Mouse (Mus musculus) gastrocnemius, postnatal 4 days (tissue): ENCODE results near the gene Pllp. TPM values are rescaled to one million over a fixed set of nuclear protein-coding genes. Genes with fewer than 3 reads are reported as not detected.

ENCODE experiments used
- DNase-seq, 2 experiments: peaks; one replicate each; pipeline ENCODE4 v3.0.0; 2021 to 2022; ENCODE audit warnings: low spot score in 2 of 2, mixed read lengths in 2 of 2
- total RNA-seq, 2 experiments: library from RNA; stranded (reverse); gene quantifications; 2 replicates each; pipeline ENCODE4 v1.2.3; 2021

The Pllp gene
- total RNA-seq, 2 experiments from 2014 or later, result 7.1 TPM

- peak; percentile 88 to 94 for DNase-seq
These were observed 8.0 kb upstream of the Pllp start for GRCm38 (mm10) chr8:94703972-94704668.

GRCm38 (mm10) chr8:94702844-94703813, 7.1 kb upstream of the Pllp start:
- peak in 1 of 2 experiments; percentile 78 for DNase-seq

- no peak for DNase-seq
These were observed 6.1 kb upstream of the Pllp start for GRCm38 (mm10) chr8:94702156-94702555.

- DNase-seq, result no peak
These were observed 4.4 kb upstream of the Pllp start for GRCm38 (mm10) chr8:94700421-94700935.

- DNase-seq, result no peak
These were observed 3.3 kb upstream of the Pllp start for GRCm38 (mm10) chr8:94699366-94699765.

- no peak for DNase-seq
These were observed 1.9 kb upstream of the Pllp start for GRCm38 (mm10) chr8:94697956-94698355.

GRCm38 (mm10) chr8:94696566-94696965, 488 bp upstream of the Pllp start:
- no peak for DNase-seq

- no peak for DNase-seq
These were observed 611 bp downstream of the Pllp start for GRCm38 (mm10) chr8:94695341-94695993.

GRCm38 (mm10) chr8:94694701-94695100, 1.4 kb downstream of the Pllp start:
- DNase-seq, result no peak

- no peak for DNase-seq
These were observed 10.1 kb downstream of the Pllp start for GRCm38 (mm10) chr8:94685953-94686352.

GRCm38 (mm10) chr8:94684287-94684686, 11.8 kb downstream of the Pllp start:
- DNase-seq, result no peak

- DNase-seq, result no peak
These were observed 13.2 kb downstream of the Pllp start for GRCm38 (mm10) chr8:94682732-94683524.

- DNase-seq, result no peak
These were observed 15.7 kb downstream of the Pllp start for GRCm38 (mm10) chr8:94680414-94680813.

GRCm38 (mm10) chr8:94678582-94678981, 17.5 kb downstream of the Pllp start:
- DNase-seq, result no peak

- DNase-seq, result no peak
These were observed 20.2 kb downstream of the Pllp start for GRCm38 (mm10) chr8:94675923-94676322.

- DNase-seq, result no peak
These were observed 21.7 kb downstream of the Pllp start for GRCm38 (mm10) chr8:94674384-94674783.

- peak; percentile 89 to 95 for DNase-seq
These were observed 29.4 kb downstream of the Pllp start, which contains the start of gene Arl2bp for GRCm38 (mm10) chr8:94666456-94667308. Gene Arl2bp (plus strand): TSS chr8:94666600.

- DNase-seq, result no peak
These were observed 31.4 kb downstream of the Pllp start for GRCm38 (mm10) chr8:94664722-94665121.

- DNase-seq, result no peak
These were observed 35.7 kb downstream of the Pllp start for GRCm38 (mm10) chr8:94660418-94660817.

GRCm38 (mm10) chr8:94658031-94658430, 38.0 kb downstream of the Pllp start:
- no peak for DNase-seq
